Mouse (Mus musculus) spleen, adult 10 weeks (tissue): ENCODE results near the gene Dusp28. TPM values are rescaled to one million over a fixed set of nuclear protein-coding genes. Genes with fewer than 3 reads are reported as not detected.

ENCODE experiments used
- polyA plus RNA-seq: library from polyadenylated mRNA; stranded (reverse); fragments of 350-450 nt; fragmentation: Illumina TruSeq; extraction: RNeasy Lipid Tissue Mini Kit (QIAGEN cat#74804); gene quantifications from one replicate; pipeline ENCODE4 v1.2.3, GENCODE M21; 2015; ENCODE audit warnings: low replicate concordance; ENCODE audit not compliant: insufficient read depth

The Dusp28 gene
- 4.8 TPM for polyA plus RNA-seq

GRCm38 (mm10) chr1:92906779-92907631 is at the start of gene Dusp28:
Gene Dusp28, plus strand, starts transcription at chr1:92906981.

GRCm38 (mm10) chr1:92902786-92903185 is 4.0 kb upstream of the Dusp28 start, which contains the start of gene Ankmy1:
Gene Ankmy1, minus strand, starts transcription at chr1:92902906.

GRCm38 (mm10) chr1:92910239-92910885 is 3.6 kb downstream of the Dusp28 start, which contains the start of gene Rnpepl1:
Gene Rnpepl1, plus strand, starts transcription at chr1:92910783.

GRCm38 (mm10) chr1:92934182-92934827 is 27.5 kb downstream of the Dusp28 start, which contains the start of gene Capn10:
Gene Capn10, plus strand, starts transcription at chr1:92934376.

GRCm38 (mm10) chr1:92950607-92951006 is 43.8 kb downstream of the Dusp28 start, which contains the start of gene Gpr35:
Gene Gpr35, plus strand, starts transcription at chr1:92950865.

Other genes starting within 250 kb of the Dusp28 start
- gene Gpc1, start 75.3 kb upstream of the Dusp28 start, polyA plus RNA-seq: 1.6 TPM
- 0.46 TPM for gene Ankmy1, start 4.1 kb upstream of the Dusp28 start, polyA plus RNA-seq
- gene Rnpepl1, start 3.8 kb downstream of the Dusp28 start, polyA plus RNA-seq: 25.5 TPM
- 7.0 TPM for gene Capn10, start 27.4 kb downstream of the Dusp28 start, polyA plus RNA-seq
- 16.5 TPM for gene Gpr35, start 43.9 kb downstream of the Dusp28 start, polyA plus RNA-seq
- gene Aqp12, start 99.4 kb downstream of the Dusp28 start, polyA plus RNA-seq: not detected
- 0.26 TPM for gene Kif1a, start 195.0 kb downstream of the Dusp28 start, polyA plus RNA-seq
- not detected for gene Agxt, start 228.3 kb downstream of the Dusp28 start, polyA plus RNA-seq